8 mouse cellular contexts compared by ENCODE assay signal in genomic region chr17:42943272-42943696, GRCm38 (mm10).
A peak's percentile ranks its signal among the peaks of the same experiment; 100 is the strongest.
DNase-seq lines count a peak whose midpoint lies in the region; ATAC-seq and TF ChIP-seq lines count a peak whose summit lies in the region.

No protein-coding gene starts in this region.

- ATAC-seq in hindbrain, embryonic 11.5 days (ENCODE audit: low FRiP score), result peak; percentile 68; the same call in 1 of the 2 replicates
- peak; percentile 75 for ATAC-seq in lung, embryonic 14.5 days (ENCODE audit: insufficient read depth)
- peak; percentile 94 for ATAC-seq in neutrophil, adult 5-6 weeks (ENCODE audit: extremely low read depth, insufficient number of reproducible peaks, low FRiP score, poor library complexity, severe bottlenecking)

- H3K27me3 ChIP-seq in cerebellum, adult 2 months (ENCODE audit: control insufficient read depth, insufficient read depth, low read length), result no peaks in the 10 kb centered on the region
- no peaks in the 10 kb centered on the region for H3K27me3 ChIP-seq in hindbrain, embryonic 11.5 days (ENCODE audit: control insufficient read depth, insufficient read depth, low read length)
- H3K27me3 ChIP-seq in lung, embryonic 14.5 days (ENCODE audit: insufficient read depth, low read length), result no peaks in the 10 kb centered on the region

- WGBS in cerebellum, adult 2 months, result 8% methylated on average over 9 of the region's 9 CpGs
- WGBS in hindbrain, embryonic 11.5 days, result 20% methylated on average over 9 of the region's 9 CpGs
- WGBS in lung, embryonic 14.5 days, result 5% methylated on average over 9 of the region's 9 CpGs

- no peak overlapping the region for H3K4me3 ChIP-seq in cerebellum, adult 2 months (replicated peaks; ENCODE audit: insufficient read depth, low read depth, low read length)
- H3K4me3 ChIP-seq in hindbrain, embryonic 11.5 days (ENCODE audit: low read depth, low read length), result no peak overlapping the region
- H3K4me3 ChIP-seq in lung, embryonic 14.5 days (ENCODE audit: low read depth, low read length), result no peak overlapping the region

- H3K4me2 ChIP-seq in hindbrain, embryonic 11.5 days (replicated peaks; ENCODE audit: low read depth, low read length), result no peak overlapping the region
- H3K4me2 ChIP-seq in lung, embryonic 14.5 days, result peak overlapping the region; percentile 5; the same call in 1 of the 2 replicates

- no peak for TF ChIP-seq POLR2A in cerebellum, adult 2 months (IDR thresholded peaks at IDR 0.05; ENCODE audit: borderline replicate concordance, insufficient read depth, low read length)

- peak; percentile 72 for DNase-seq in MEL-GATA-1-ER (ENCODE audit: extremely low read depth, low read depth)
- DNase-seq in cerebellum, adult 2 months, result peak; percentile 35 to 55
- peak; percentile 85 for DNase-seq in forelimb bud, embryonic 11.5 days (ENCODE audit: low read depth, low spot score)
- DNase-seq in hindbrain, embryonic 11.5 days (ENCODE audit: low spot score), result peak; percentile 82
- DNase-seq in layer of hippocampus, adult 9-11 months, result peak; percentile 72
- peak; percentile 97 for DNase-seq in lung, embryonic 14.5 days
- DNase-seq in thymus, postnatal 10 days (ENCODE audit: low spot score in 2 of 2), result peak; percentile 53 to 77

- H3K9ac ChIP-seq in hindbrain, embryonic 11.5 days (ENCODE audit: low read depth, low read length), result no peak overlapping the region
- no peak overlapping the region for H3K9ac ChIP-seq in lung, embryonic 14.5 days

- TF ChIP-seq CTCF in cerebellum, adult 2 months (IDR thresholded peaks at IDR 0.05; ENCODE audit: borderline replicate concordance, insufficient read depth, low read depth, low read length), result no peak
- TF ChIP-seq CTCF in lung, embryonic 14.5 days (IDR thresholded peaks at IDR 0.05; ENCODE audit: low read depth), result peak; percentile 94

- H3K36me3 ChIP-seq in hindbrain, embryonic 11.5 days (ENCODE audit: control insufficient read depth, insufficient read depth, low read length), result no peaks in the 10 kb centered on the region
- H3K36me3 ChIP-seq in lung, embryonic 14.5 days (ENCODE audit: insufficient read depth), result no peaks in the 10 kb centered on the region

- H3K9me3 ChIP-seq in hindbrain, embryonic 11.5 days (ENCODE audit: control insufficient read depth, low read length), result no peaks in the 10 kb centered on the region
- no peaks in the 10 kb centered on the region for H3K9me3 ChIP-seq in lung, embryonic 14.5 days (ENCODE audit: low read depth, low read length)

- no peaks in the 10 kb centered on the region for H3K4me1 ChIP-seq in cerebellum, adult 2 months (ENCODE audit: control insufficient read depth, insufficient read depth, low read length)
- H3K4me1 ChIP-seq in hindbrain, embryonic 11.5 days (replicated peaks; ENCODE audit: control insufficient read depth, insufficient read depth, low read length), result no peaks in the 10 kb centered on the region
- no peaks in the 10 kb centered on the region for H3K4me1 ChIP-seq in lung, embryonic 14.5 days (ENCODE audit: insufficient read depth)

- no peak overlapping the region for H3K27ac ChIP-seq in cerebellum, adult 2 months (ENCODE audit: insufficient read depth, low read length)
- H3K27ac ChIP-seq in hindbrain, embryonic 11.5 days (ENCODE audit: low read depth, low read length), result no peak overlapping the region
- H3K27ac ChIP-seq in lung, embryonic 14.5 days (ENCODE audit: low read depth), result no peak overlapping the region

Comparison
In these comparisons a context has a peak if more than half of its experiments do, and no peak if none do; other contexts are left out.
1. DNase-seq: peak in every context shown above with its lines; median percentile 97 in lung, embryonic 14.5 days; 85 in forelimb bud, embryonic 11.5 days; 82 in hindbrain, embryonic 11.5 days; 72 in MEL-GATA-1-ER; 72 in layer of hippocampus, adult 9-11 months; 65 in thymus, postnatal 10 days; 45 in cerebellum, adult 2 months.